Mouse (Mus musculus) R1 (cell line): ENCODE data around the gene Clip2.
A peak's percentile ranks its signal among the peaks of the same experiment; 100 is the strongest.

Experiments used
- DNase-seq: peaks from one replicate; pipeline ENCODE4 v3.0.0-alpha.2; 2018; ENCODE audit warnings: low read depth, low spot score

The Clip2 gene

DNA sequence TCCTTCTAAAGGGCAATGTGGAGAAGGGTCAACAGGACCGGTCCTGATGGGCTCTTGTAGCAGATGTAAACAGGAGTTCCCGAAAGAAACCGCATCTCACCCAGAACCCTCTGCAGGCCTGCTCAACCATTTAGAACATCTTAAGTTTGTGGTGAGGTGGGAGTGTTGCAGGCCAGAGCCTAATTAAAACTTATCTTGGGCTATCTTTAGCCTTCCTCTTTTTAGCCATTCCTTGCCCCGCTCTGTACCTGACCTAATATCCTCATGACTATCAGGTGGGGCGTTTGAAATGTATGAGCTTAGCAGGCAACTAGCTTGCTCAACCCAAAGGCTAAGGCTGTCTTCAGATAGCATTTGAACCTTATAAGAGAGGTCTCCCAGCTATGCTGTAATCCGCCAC, 13.5 kb upstream of the Clip2 start:
- no peak for DNase-seq

DNA sequence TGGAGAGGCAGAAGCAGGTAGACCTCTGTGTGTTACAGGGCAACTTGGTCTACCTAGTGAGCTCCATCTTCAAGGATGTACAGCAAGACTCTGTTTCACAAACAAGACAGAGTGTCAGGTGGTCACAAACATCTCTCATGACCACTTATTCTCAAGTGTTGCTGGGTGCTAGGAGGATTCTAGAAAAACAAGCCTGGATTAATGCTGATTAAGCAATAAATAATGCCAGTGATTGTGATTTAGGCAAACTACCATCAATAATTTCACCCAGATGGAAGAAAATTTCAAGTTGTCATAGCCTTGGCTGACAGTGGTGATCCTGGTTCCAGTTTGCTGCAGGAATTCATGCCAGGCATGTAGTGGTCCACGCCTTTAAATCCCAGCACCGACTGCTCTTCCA, 12.0 kb upstream of the Clip2 start:
- no peak for DNase-seq

DNA sequence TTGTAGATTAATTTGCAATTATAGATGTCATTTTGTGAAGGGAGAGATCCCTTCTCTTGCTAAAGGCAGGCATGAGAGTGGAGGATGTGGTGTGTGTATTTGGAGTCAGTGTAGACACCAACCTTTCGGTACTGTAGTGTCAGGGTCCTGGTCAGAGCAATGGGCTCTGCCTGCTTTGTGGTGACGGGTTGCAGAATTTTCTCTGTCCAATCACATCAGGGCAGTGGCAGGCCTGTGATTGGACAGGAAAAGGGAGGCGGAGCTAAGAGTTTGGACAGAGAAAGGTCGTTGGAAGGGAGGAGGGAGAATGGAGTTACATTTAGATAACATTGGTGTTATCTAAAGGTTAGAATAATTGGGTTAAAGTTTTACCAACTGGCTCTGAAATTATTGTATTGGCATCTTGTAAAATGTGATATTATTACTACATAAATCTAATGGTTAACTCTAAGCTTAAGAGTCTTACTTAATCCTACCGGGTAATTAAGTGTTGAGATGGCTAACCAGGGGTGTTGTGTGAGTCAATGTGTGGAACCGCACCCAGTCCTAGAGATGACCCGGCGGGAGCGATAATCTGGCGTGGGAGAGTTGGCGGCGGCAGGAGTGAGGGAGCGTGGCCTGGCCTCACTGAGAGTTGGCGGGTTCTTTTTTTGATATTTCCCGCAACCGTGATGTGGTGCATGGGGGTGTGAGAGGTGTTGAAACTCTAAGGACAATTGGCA, 8.4 kb upstream of the Clip2 start:
- peak; percentile 89 for DNase-seq

DNA sequence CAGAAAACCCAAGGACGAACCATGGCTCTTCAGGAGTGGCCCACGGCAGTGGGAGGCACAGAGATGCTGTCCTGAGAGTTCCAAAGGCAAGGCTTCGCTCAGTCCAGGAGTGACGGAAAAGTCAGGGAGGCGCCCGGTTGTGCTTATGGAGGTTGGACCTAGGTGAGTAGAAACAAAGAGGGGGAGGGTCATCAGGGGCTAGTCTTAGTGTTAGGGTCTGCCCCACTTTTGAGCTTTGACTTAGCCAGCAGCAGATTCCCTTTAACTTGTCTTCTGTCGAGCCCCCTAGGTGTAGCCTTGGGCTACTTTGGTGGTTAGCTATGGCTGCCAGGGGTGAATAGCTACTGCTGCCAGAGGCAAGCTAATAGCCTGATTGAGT, 7.8 kb upstream of the Clip2 start, which contains the start of gene Syna:
TSS of gene Syna (minus strand) at position 101 of the 379 bp plus-strand sequence.
- no peak for DNase-seq

DNA sequence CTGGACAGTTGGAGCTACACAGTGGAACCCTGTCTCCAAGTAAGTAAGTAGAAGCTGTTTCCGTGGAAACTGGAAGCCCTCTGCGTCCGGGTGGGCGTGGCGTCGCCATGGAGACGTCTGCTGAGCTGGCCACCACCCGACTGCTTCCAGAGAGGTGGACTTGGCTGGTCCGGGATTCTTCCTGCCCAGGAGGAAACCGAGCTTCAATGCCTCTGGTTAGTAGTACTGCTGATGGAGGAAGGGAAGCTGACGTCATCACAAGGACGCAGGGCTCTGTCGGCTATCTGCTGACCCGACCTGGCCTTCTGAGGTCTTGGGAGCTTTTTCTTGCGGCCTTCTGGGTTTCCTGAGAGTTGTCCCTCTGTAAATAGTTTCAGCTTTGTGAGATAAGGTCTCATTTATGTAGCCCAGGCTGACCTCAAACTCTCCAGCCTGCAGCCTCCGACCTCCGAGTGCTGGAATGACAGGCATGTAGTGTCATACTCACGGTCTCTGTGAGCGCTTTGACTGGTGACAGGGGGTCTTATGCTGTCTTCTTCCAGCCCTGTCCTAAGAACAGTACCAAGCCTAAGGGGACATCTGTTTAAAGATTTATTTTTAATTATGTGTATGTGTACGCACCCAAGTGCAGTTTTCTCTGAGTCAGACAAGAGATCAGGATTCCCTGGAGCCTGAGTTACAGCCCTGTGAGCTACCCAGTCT, 3.4 kb upstream of the Clip2 start:
- peak; percentile 83 for DNase-seq

DNA sequence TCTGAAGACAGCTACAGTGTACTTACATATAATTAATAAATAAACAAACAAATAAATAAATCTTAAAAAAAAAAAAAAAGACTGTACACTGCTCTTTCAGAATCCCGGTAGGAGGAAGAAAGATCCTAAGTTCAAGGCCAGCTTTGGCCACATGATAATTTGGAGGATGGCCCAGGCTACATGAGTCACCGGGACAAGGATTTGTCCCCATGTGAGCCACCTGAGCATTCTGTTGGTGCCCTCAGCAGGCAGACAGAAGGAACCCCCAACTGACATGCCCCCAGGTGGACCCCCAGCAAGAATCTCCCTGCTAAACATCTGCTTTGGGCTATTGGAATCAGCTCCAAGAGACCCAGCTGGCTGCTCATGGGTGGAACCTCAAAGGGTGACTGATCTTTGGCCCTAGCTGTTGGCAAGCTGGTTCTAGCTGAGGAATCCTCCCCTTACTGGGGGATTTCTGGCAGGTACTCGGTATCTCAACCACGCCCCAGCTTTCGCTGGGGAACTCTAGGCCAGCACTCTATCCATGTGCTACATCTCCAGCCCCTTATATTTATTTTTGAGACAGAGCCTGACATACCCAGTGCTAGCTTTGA, 1.8 kb upstream of the Clip2 start:
- no peak for DNase-seq

DNA sequence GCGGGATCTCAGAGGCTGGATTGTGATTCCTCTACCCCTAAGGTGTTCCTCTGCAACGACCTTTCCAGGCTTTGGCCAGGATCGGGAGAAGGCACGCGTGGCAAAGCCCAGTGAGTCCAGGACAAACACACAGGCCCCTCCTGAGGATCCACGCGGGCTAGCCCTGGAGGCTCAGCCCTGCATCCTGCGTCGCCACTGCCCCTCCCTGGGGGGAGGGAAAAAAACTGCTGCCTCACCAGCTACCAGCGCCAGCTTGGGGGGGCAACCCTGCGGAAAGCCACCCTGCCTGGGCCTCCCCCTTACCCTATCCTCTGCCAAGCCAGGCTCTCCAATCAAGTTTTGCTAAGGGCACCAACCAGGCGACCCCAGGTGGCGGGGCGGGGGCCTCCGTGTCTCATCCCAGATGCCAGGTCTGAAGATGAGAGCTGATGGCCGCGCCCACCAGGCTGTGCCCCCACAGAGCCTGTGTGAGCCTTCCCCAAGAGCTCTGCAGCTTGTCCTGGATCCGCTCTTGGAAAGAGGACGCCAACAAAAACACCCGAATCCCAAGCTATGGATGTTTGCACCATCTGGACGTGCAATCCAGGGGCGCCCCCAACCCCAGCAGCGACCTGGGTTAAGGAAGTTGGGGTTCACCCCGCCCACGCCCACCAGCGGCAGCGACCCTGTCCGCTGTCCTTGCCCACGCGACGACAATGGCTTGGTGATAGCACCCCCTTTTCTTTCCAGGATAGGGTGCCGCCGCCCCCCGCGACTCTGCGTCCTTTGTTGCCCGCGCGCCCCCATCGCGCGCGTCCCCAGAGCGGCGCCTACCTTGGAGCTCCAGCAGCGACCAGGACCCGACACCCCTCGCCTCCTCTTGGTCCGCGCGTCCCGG, 763 bp downstream of the Clip2 start:
- peak; percentile 34 for DNase-seq

DNA sequence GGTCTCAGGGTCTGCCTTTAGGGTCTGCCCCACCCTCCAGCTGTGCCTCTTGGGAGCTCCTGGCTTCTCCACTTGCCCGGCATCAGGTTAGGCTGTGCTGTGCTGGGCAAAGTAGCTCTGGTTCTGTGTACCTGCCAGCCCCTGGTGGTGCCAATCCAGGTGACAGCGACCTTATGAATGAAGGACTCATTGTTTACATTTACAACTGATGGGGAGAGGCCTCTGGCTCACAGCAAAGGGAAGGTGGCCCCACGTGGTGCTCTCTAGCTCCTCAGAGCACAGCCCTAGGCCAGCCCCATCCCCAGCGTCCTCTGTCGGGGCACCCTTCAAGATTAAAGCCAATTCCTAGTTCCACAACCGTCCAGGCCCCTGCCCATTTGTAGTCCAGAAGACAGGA, 1.4 kb downstream of the Clip2 start:
- no peak for DNase-seq

DNA sequence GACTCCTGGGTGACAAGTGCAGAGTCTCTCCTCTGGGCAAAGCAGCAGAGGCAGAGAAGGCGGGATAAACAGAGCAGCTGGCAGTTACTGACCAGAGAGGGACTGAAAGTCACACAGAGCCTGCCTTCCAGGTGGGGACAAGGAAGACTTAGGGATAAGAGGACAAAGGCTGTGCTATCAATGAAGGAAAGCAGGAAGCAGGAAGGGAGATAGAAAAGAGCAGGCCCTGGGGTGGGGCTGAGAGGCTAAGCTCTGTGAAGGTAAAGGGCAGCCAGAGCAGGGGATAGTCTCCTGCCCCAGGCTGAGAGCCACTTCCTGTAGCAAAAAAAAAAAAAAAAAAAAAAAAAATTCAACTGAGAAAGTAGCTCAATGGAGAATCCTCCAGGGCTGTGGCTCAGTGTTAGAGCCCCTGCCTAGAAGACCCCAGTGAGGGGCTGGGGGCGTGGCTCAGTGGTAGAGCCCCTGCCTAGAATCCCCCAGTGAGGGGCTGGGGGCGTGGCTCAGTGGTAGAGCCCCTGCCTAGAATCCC, 2.5 kb downstream of the Clip2 start:
- no peak for DNase-seq

DNA sequence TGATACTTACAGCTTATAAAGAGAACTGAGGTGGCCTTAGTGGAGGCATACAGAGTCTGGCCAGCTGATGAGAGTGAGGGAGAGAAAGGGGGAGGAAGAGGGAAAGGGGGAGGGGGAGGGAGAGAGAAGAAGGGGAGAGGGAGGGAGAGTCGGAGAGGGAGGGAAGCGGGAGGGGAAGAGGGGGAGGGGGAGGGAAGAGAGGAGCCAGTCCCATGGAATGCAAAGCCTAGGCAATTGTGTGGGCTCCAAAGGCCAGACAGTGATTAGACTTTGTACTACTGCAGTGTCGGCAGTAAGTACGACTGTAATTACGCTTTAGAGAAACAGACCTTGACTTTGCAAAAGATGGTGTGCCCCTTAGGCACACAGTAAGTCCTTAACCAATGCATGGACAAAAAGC, 3.9 kb downstream of the Clip2 start:
- no peak for DNase-seq

DNA sequence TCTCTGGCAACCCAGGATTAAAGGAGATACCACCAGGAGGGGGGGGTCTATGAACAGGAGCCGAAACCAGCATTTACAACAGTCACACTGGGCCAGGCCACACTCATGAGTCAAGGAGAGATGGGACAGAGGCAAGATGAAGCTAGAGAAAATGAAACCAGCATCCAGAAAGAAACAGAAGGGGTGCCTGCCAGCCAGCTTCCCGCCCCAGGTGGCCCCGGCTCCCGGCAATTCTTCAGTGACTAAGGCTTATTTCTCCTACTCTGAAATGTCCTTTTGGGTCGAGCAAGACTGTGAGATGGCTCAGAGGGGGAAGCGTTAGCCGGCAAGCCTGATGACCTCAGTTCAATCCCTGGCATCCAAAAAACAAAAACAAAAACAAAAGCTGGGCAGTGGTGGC, 5.4 kb downstream of the Clip2 start:
- no peak for DNase-seq

DNA sequence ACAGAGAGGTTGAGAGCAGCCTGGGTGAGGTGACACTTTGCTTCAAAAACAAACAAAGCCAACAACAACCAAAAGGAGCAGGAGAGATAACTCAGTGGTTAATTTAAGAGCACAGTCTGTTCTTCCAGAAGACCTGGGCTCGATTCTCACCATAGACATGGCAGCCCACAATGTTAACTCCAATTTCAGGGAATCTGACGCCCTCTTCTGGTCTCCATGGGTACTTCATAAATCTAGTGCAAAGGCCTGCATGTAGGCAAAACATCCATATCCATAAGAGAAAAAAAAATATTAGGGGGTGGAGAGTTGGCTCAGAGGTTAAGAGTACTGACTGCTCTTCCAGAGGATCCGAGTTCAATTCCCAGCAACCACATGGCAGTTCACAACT, 7.0 kb downstream of the Clip2 start:
- DNase-seq = peak; percentile 74

DNA sequence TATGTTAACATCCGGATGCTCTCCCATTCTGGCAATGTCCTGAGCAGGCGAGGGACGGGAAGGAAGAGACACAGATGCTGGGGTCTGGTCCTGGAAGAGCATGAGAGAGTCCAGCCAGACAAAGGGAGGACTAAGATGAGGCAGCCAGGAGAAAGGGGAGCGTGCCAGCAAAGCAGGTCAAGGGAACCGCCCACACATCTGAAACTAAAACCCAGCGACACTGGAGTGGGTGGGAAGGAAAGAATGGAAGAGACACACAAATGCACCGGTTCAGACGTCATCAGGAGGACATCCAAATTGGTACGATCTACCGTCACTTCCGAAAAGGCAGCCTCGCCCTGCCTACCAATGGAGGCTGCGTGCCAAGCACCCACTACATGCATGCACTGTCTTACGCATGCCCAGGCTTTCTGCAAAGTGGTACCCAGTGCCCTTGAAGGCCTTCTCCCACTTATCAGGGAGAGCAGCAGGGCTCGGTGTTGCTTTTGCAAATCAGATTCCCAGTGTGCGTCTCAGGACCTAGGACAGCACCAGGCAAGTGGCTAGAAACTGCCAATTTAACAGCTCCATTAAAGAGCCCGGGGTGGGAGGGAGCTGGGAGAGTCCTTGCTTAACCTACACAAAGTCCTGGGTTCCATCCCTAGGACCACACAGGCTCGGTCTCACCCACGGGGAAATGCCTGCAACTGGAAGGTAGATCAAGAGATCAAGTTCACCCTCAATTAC, 7.6 kb downstream of the Clip2 start:
- DNase-seq = peak; percentile 77

DNA sequence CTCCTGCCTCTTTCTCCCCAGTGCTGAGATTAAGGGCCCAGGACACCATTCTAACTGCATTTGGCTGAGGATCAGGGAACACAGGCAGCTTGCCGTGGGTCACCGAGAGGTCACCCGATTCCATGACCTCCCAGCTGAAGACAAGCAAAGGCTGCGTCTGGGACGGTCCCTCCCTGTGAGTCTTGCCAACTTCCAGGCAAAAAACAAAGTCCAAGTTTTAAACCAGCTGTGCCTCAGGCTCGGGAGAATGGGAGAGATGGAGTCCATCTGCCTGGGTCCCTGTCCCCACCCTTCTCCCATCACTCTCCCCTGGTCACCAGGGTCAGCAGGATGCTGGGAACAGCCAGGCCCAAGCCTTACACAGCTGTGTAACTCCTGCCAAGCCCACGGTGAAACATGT, 10.6 kb downstream of the Clip2 start:
- no peak for DNase-seq

DNA sequence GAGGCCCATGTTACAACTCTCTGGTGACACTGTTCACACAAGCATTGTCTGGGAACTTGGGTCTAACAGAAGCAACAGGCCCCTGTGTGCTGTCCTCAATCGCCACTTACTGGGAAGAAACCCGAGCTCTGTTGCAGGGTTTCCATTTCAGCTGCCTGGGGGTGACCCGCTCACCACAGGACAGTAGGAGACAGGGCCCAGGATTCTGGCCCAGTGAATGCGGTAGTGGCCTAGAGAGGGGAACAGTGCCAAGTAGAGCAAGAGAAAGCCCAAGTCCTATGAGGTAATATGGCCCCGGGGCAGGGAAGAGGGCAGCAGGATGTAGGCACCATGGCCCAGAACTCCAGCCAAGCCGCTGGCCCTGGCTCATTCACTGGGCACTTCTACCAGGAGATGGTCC, 11.4 kb downstream of the Clip2 start:
- no peak for DNase-seq

DNA sequence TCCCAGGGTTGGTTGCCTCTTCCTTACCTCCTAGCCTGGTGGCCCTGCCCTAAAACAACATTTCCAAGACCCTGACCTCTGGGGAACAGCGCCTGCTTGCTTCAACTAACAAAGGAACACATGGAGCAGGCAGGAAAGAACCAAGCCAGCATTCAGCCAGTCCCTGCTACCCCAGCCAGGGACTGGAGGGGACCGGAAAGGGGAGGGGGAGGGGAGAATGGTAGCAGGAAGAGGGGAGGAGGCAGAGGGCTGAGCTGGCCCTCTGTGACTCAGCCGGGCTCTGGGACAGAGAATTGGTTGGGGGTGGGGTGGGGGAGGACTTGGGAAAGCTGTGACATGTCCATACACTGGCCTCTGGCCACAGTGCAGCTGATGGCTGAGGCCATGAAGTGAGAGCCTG, 12.3 kb downstream of the Clip2 start:
- DNase-seq = peak; percentile 82

DNA sequence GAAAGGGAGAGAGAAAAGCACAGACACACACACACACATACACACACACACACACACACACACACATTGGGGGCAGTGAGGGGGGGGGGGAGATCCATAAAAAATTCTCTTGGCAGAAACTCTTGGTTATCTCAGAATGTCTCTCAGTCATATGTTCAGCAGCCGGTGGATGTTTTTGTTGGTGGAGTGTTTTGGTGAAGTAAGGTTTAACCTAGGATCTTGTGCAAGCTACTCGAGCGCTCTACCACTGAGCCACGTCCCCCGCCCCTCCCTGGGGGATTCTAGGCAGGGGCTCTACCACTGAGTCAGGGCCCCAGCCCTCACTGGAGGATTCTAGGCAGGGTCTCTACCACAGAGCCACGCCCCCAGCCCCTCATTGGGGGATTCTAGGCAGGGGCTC, 16.2 kb downstream of the Clip2 start:
- DNase-seq = peak; percentile 54

DNA sequence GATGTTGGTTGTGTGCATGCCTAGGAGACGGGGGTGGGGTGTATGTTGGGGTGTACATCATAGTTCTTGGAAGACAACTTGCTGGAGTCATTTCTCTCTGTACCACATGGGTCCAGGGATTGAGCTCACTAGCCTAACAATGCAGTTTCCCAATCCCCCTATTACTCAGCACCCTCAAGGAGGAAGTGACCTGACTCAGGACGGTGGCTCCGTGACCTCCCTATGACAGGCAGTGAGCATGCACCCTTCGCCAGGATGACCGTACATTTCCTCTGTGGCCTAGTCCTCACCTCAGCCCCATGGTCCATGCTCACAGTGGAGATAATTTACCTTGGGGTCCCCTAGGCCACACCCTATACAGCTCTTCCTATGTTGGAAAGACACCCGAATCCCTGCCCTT, 19.8 kb downstream of the Clip2 start:
- no peak for DNase-seq

DNA sequence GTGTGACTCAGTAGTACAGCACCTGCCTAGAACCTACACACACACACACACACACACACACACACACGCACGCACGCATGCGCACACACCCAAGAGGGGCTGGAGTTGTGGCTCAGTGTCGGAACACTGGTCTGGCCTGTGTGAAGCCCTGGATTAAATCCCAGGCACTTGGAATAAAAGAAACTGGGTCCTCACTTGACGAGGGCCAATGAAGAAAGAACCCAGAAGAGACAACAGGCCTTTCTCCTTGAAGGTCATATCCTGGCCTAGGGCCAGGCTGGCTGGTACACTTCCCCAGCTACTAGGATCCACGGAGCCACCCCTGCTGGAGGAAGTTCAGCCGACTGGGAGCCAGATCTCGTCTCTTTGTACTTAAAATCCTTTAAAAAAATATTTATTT, 20.6 kb downstream of the Clip2 start:
- DNase-seq = no peak

DNA sequence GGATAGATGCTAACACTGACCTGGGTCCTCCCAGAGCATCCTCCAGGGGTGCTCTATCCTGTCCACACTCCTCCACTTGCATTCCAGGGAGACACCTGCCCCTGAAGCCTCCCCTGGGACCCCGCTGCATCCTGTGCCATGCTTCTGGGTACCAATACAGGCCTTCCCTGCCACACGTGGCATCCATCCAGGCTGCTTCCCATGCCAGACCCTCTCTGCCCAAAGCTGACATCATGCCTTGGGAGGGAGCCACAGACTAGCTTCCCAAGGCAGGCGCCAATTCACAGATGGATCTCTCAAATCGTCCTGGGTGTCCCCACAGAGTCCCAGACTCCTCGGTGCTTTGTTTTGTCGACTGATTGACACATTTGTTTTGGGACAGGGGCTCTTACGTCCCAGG, 21.4 kb downstream of the Clip2 start:
- DNase-seq = no peak

DNA sequence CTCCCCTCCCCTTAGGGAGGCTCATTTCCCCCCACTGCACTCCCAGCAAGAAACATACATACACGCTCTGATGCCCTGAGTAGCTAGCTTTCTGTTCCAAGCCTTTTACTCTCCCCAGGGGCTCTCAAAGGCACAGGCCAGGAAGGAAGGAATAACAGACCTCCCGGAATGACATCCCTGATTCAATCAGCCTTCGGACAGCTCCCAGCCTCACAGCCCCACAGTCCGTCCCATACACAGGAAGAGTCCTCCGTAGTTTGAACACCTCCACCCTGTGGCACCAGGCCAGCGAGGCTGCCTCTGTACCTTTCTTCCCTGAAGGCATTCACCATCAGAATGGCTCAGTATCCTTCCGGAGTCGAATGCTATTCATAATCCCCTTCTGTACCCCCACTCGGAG, 23.7 kb downstream of the Clip2 start:
- DNase-seq = peak; percentile 88
